Mouse (Mus musculus) olfactory bulb, adult 2 months (tissue): Measurements from ENCODE around the gene Sgk2.

Experiments
- CTCF ChIP-seq: fragments of 200-500 bp; IDR thresholded peaks from 2 replicates; pipeline ENCODE4 v1.5.1; 2012; ENCODE audit warnings: low read depth, mild to moderate bottlenecking, low read length, moderate library complexity; ENCODE audit not compliant: insufficient read depth
- POLR2A ChIP-seq: fragments of 200-500 bp; IDR thresholded peaks from 2 replicates; pipeline ENCODE4 v1.6.1; 2012; ENCODE audit warnings: mild to moderate bottlenecking, low read depth, low read length, moderate library complexity; ENCODE audit not compliant: insufficient read depth

GRCm38 (mm10) chr2:163016916-163017743, 30.0 kb downstream of the Sgk2 start, which contains the start of gene Ift52:
- TF ChIP-seq CTCF, result no peak
- TF ChIP-seq POLR2A, result peak; percentile 70
